Mouse (Mus musculus): ENCODE measurements around the gene Trim63. TPM values are rescaled to one million over a fixed set of nuclear protein-coding genes. Genes with fewer than 3 reads are reported as not detected.

The Trim63 gene
- total and polyA plus RNA-seq, 3 experiments, result 0.25 to 0.49 TPM; not detected in 1

- peak overlapping the region; percentile 47 for H3K4me2 ChIP-seq (ENCODE audit: insufficient read depth, low read depth, poor library complexity, severe bottlenecking)
- H3K27ac ChIP-seq (ENCODE audit: insufficient read depth, low read depth), result no peak overlapping the region
- H3K9me3 ChIP-seq (replicated peaks; ENCODE audit: low read length), result no peaks in the 10 kb centered on the region
- no peaks in the 10 kb centered on the region for H3K79me2 ChIP-seq (replicated peaks; ENCODE audit: control insufficient read depth, extremely low read depth, insufficient read depth, poor library complexity, severe bottlenecking)
- H3K4me3 ChIP-seq (replicated peaks in 1 of 3; ENCODE audit: low read depth in 2 of 3, low read length in 2 of 3, poor library complexity in 1 of 3), result peak overlapping the region in 1 of 3 experiments; percentile 16
- H3K36me3 ChIP-seq (replicated peaks in 1 of 2; ENCODE audit: control insufficient read depth in 1 of 2, insufficient read depth in 1 of 2, low read length in 1 of 2), result no peaks in the 10 kb centered on the region
- H3K9ac ChIP-seq (ENCODE audit: insufficient read depth, low read depth), result no peak overlapping the region
- in situ Hi-C loops (cut with MboI; ENCODE audit: low pct_ligation_motif_present, low pct_unique_long_range_greater_than_20kb, low sequenced_read_pairs) (loop anchor here (5.0 kb wide), 1 partner anchor 45 kb away; no protein-coding TSS in a partner anchor), dilution Hi-C loops (cut with MboI; ENCODE audit: extremely low pct_ligation_motif_present, extremely low pct_unique_long_range_greater_than_20kb, low sequenced_read_pairs) (no loop called here)
- H3K27me3 ChIP-seq (replicated peaks), result no peaks in the 10 kb centered on the region
- peaks cover 4 to 20% of the 10 kb centered on the region in 2 experiments for H3K4me1 ChIP-seq (ENCODE audit: control insufficient read depth in 1 of 2, insufficient read depth in 2 of 2)
- DNase-seq (ENCODE audit: extremely low read depth), result no peak
- TF ChIP-seq MAX (IDR thresholded peaks at IDR 0.05; ENCODE audit: low read length) (no peak), MYC (IDR thresholded peaks at IDR 0.05; ENCODE audit: low read depth, low read length) (no peak), POLR2AphosphoS2 (IDR thresholded peaks at IDR 0.05; ENCODE audit: low read depth, low read length) (no peak), EP300 (IDR thresholded peaks at IDR 0.05; ENCODE audit: low read length) (no peak), ZC3H11A (IDR thresholded peaks at IDR 0.05; ENCODE audit: low read depth, low read length) (no peak), SIN3A (IDR thresholded peaks at IDR 0.05; ENCODE audit: low read length) (peak; percentile 76), RCOR1 (conservative IDR thresholded peaks at IDR 0.05; ENCODE audit: low read depth, low read length) (no peak), TCF12 (IDR thresholded peaks at IDR 0.05; ENCODE audit: low read depth, low read length) (0 out of 2 replicates have a peak, but pooled peaks have one; percentile 31), MEF2A (IDR thresholded peaks at IDR 0.05; ENCODE audit: borderline replicate concordance, low read depth, low read length) (peak; percentile 45; the same call in 1 of the 2 replicates), IRF4 (IDR thresholded peaks at IDR 0.05; ENCODE audit: low read depth, low read length) (peak; percentile 59; the same call in 1 of the 2 replicates), ZKSCAN1 (IDR thresholded peaks at IDR 0.05; ENCODE audit: borderline replicate concordance, low read depth, low read length) (no peak), JUN (IDR thresholded peaks at IDR 0.05; ENCODE audit: insufficient read depth, low read depth, low read length) (no peak), KAT2A (IDR thresholded peaks at IDR 0.05; ENCODE audit: insufficient replicate concordance, low read length) (no peak), MXI1 (IDR thresholded peaks at IDR 0.05; ENCODE audit: low read depth, low read length) (no peak), CTCF (conservative IDR thresholded peaks at IDR 0.05 in 1 of 2, IDR thresholded peaks at IDR 0.05 in 1 of 2; ENCODE audit: low read depth in 2 of 2, low read length in 2 of 2) (peak in 1 of 2 experiments; percentile 59; a peak in 2 of 4 replicates), HCFC1 (IDR thresholded peaks at IDR 0.05; ENCODE audit: low read depth, low read length) (peak; percentile 53), ZMIZ1 (IDR thresholded peaks at IDR 0.05; ENCODE audit: low read depth, low read length) (no peak), UBTF (IDR thresholded peaks at IDR 0.05; ENCODE audit: low read depth, low read length) (no peak), SMC3 (IDR thresholded peaks at IDR 0.05; ENCODE audit: low read depth, low read length) (peak; percentile 32), CHD1 (IDR thresholded peaks at IDR 0.05; ENCODE audit: low read depth, low read length) (no peak), POLR2A (IDR thresholded peaks at IDR 0.05; ENCODE audit: low read depth, low read length) (no peak; the same call in 1 of the 2 replicates), CHD2 (IDR thresholded peaks at IDR 0.05; ENCODE audit: low read length) (peak; percentile 70), USF2 (conservative IDR thresholded peaks at IDR 0.05; ENCODE audit: low read depth, low read length) (no peak), BHLHE40 (IDR thresholded peaks at IDR 0.05; ENCODE audit: low read depth, low read length) (peak; percentile 61), NRF1 (IDR thresholded peaks at IDR 0.05; ENCODE audit: low read depth, low read length) (no peak), ELF1 (IDR thresholded peaks at IDR 0.05; ENCODE audit: low read depth, low read length) (peak; percentile 67), JUND (conservative IDR thresholded peaks at IDR 0.05; ENCODE audit: low read depth, low read length) (no peak), PAX5 (IDR thresholded peaks at IDR 0.05; ENCODE audit: low read length) (no peak), MAZ (IDR thresholded peaks at IDR 0.05; ENCODE audit: low read depth, low read length) (no peak), E2F4 (IDR thresholded peaks at IDR 0.05; ENCODE audit: insufficient replicate concordance, low read depth, low read length) (no peak), RAD21 (IDR thresholded peaks at IDR 0.05; ENCODE audit: low read depth, low read length) (peak; percentile 43), ETS1 (conservative IDR thresholded peaks at IDR 0.05; ENCODE audit: low read depth, low read length) (peak; percentile 34; the same call in 1 of the 2 replicates), MAFK (IDR thresholded peaks at IDR 0.05; ENCODE audit: insufficient replicate concordance, low read length) (no peak), NELFE (IDR thresholded peaks at IDR 0.05; ENCODE audit: low read depth, low read length) (no peak), GABPA (IDR thresholded peaks at IDR 0.05; ENCODE audit: insufficient replicate concordance, low read depth, low read length) (no peak), TBP (conservative IDR thresholded peaks at IDR 0.05; ENCODE audit: low read depth, low read length) (no peak), ZNF384 (IDR thresholded peaks at IDR 0.05; ENCODE audit: low read depth, low read length) (no peak), USF1 (IDR thresholded peaks at IDR 0.05; ENCODE audit: low read depth, low read length) (no peak)
Observed at GRCm38 (mm10) chr4:134307367-134308072, 7.4 kb upstream of the Trim63 start.
